Mouse (Mus musculus): ENCODE measurements around the gene Dagla. TPM values are rescaled to one million over a fixed set of nuclear protein-coding genes. Genes with fewer than 3 reads are reported as not detected.

Gene Dagla
- polyA plus RNA-seq, 1 experiment from 2014 or later = 0.98 TPM

DNA sequence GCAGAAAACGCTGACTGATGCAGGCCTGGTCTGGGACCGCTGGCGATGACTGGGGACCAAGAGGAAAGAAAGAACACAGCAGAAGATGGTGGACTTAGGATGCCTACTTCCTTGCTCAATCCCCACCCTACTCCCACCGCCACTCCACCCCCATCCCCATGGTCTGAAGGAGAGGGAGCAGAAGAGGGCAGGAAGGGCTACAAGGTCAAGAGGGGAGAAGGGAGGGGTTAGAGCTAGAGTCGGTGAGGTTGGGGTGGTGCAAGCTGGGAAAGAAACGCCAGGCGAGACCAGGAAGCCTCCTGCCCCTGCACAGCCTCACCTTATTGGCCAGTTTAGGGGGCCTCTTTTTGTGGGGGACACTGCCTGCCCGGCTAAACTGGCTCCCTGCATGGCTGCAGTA is 88.6 kb downstream of the Dagla start:
- Histone ChIP-seq H3K4me2 (ENCODE audit: low read depth, low read length) (no peak overlapping the region), H3K4me1 (ENCODE audit: control insufficient read depth, insufficient read depth, low read length) (no peaks in the 10 kb centered on the region), H3K27ac (replicated peaks; ENCODE audit: low read depth, low read length) (no peak overlapping the region), H3K36me3 (replicated peaks; ENCODE audit: control insufficient read depth, insufficient read depth, low read depth, low read length) (no peaks in the 10 kb centered on the region; the same call in 1 of the 2 replicates), H3K4me3 (ENCODE audit: low read depth, low read length) (no peak overlapping the region), H3K9ac (replicated peaks; ENCODE audit: low read length) (no peak overlapping the region), H3K27me3 (ENCODE audit: control insufficient read depth, insufficient read depth, low read length) (no peaks in the 10 kb centered on the region), H3K9me3 (replicated peaks; ENCODE audit: control insufficient read depth, low read length) (no peaks in the 10 kb centered on the region)
- DNase-seq (ENCODE audit: low spot score) (no peak), ATAC-seq (replicated peaks; ENCODE audit: insufficient number of reproducible peaks, low FRiP score, low TSS enrichment, low read depth) (no peak)
- 73% methylated on average over 8 of the region's 8 CpGs for WGBS

GRCm38 (mm10) chr19:10213796-10214471 is 90.7 kb downstream of the Dagla start:
- WGBS = 92% methylated on average over 10 of the region's 10 CpGs

GRCm38 (mm10) chr19:10210885-10211284 is 93.8 kb downstream of the Dagla start:
- H3K9ac ChIP-seq (replicated peaks; ENCODE audit: low read length) = no peak overlapping the region
- no peaks in the 10 kb centered on the region for H3K9me3 ChIP-seq (replicated peaks; ENCODE audit: control insufficient read depth, low read length)
- H3K27me3 ChIP-seq (ENCODE audit: control insufficient read depth, insufficient read depth, low read length) = no peaks in the 10 kb centered on the region
- 88% methylated on average over 4 of the region's 4 CpGs for WGBS
- DNase-seq (ENCODE audit: low spot score) = no peak
- no peaks in the 10 kb centered on the region for H3K4me1 ChIP-seq (ENCODE audit: control insufficient read depth, insufficient read depth, low read length)
- H3K27ac ChIP-seq (replicated peaks; ENCODE audit: low read depth, low read length) = no peak overlapping the region
- no peak overlapping the region for H3K4me3 ChIP-seq (ENCODE audit: low read depth, low read length)
- H3K4me2 ChIP-seq (ENCODE audit: low read depth, low read length) = no peak overlapping the region
- no peak for ATAC-seq (replicated peaks; ENCODE audit: insufficient number of reproducible peaks, low FRiP score, low TSS enrichment, low read depth)
- no peaks in the 10 kb centered on the region; the same call in none of the 2 replicates for H3K36me3 ChIP-seq (replicated peaks; ENCODE audit: control insufficient read depth, insufficient read depth, low read depth, low read length)

More at GRCm38 (mm10) chr19:10213796-10214471, 90.7 kb downstream of the Dagla start:
- no peak for ATAC-seq (replicated peaks; ENCODE audit: insufficient number of reproducible peaks, low FRiP score, low TSS enrichment, low read depth)
- no peak for DNase-seq (ENCODE audit: low spot score)
- Histone ChIP-seq H3K27ac (replicated peaks; ENCODE audit: low read depth, low read length) (no peak overlapping the region), H3K4me2 (ENCODE audit: low read depth, low read length) (no peak overlapping the region), H3K4me1 (ENCODE audit: control insufficient read depth, insufficient read depth, low read length) (no peaks in the 10 kb centered on the region), H3K9ac (replicated peaks; ENCODE audit: low read length) (no peak overlapping the region), H3K27me3 (ENCODE audit: control insufficient read depth, insufficient read depth, low read length) (no peaks in the 10 kb centered on the region), H3K36me3 (replicated peaks; ENCODE audit: control insufficient read depth, insufficient read depth, low read depth, low read length) (no peaks in the 10 kb centered on the region; the same call in 1 of the 2 replicates), H3K9me3 (replicated peaks; ENCODE audit: control insufficient read depth, low read length) (no peaks in the 10 kb centered on the region), H3K4me3 (ENCODE audit: low read depth, low read length) (no peak overlapping the region)

GRCm38 (mm10) chr19:10208851-10209250 is 95.8 kb downstream of the Dagla start:
- no peak overlapping the region for H3K9ac ChIP-seq (replicated peaks; ENCODE audit: low read length)
- DNase-seq (ENCODE audit: low spot score) = no peak
- WGBS = 87% methylated on average over 3 of the region's 3 CpGs

GRCm38 (mm10) chr19:10205051-10205450 is 99.6 kb downstream of the Dagla start:
- peaks cover 7% of the 10 kb centered on the region for H3K36me3 ChIP-seq (replicated peaks; ENCODE audit: control insufficient read depth, insufficient read depth, low read depth, low read length)
- 66% methylated on average over 6 of the region's 6 CpGs for WGBS
- H3K4me3 ChIP-seq (ENCODE audit: low read depth, low read length) = peak overlapping the region; percentile 92
- peak overlapping the region; percentile 36 for H3K4me2 ChIP-seq (ENCODE audit: low read depth, low read length)
- H3K27me3 ChIP-seq (ENCODE audit: control insufficient read depth, insufficient read depth, low read length) = no peaks in the 10 kb centered on the region
- H3K9ac ChIP-seq (replicated peaks; ENCODE audit: low read length) = peak overlapping the region; percentile 88
- DNase-seq (ENCODE audit: low spot score) (no peak), ATAC-seq (replicated peaks; ENCODE audit: insufficient number of reproducible peaks, low FRiP score, low TSS enrichment, low read depth) (no peak)
- H3K27ac ChIP-seq (replicated peaks; ENCODE audit: low read depth, low read length) = no peak overlapping the region
- no peaks in the 10 kb centered on the region for H3K4me1 ChIP-seq (ENCODE audit: control insufficient read depth, insufficient read depth, low read length)
- no peaks in the 10 kb centered on the region for H3K9me3 ChIP-seq (replicated peaks; ENCODE audit: control insufficient read depth, low read length)

More at GRCm38 (mm10) chr19:10208851-10209250, 95.8 kb downstream of the Dagla start:
- Histone ChIP-seq H3K9me3 (replicated peaks; ENCODE audit: control insufficient read depth, low read length) (no peaks in the 10 kb centered on the region), H3K4me1 (ENCODE audit: control insufficient read depth, insufficient read depth, low read length) (no peaks in the 10 kb centered on the region), H3K27me3 (ENCODE audit: control insufficient read depth, insufficient read depth, low read length) (no peaks in the 10 kb centered on the region), H3K4me3 (ENCODE audit: low read depth, low read length) (no peak overlapping the region), H3K4me2 (ENCODE audit: low read depth, low read length) (no peak overlapping the region), H3K36me3 (replicated peaks; ENCODE audit: control insufficient read depth, insufficient read depth, low read depth, low read length) (no peaks in the 10 kb centered on the region; the same call in none of the 2 replicates), H3K27ac (replicated peaks; ENCODE audit: low read depth, low read length) (no peak overlapping the region)
- ATAC-seq (replicated peaks; ENCODE audit: insufficient number of reproducible peaks, low FRiP score, low TSS enrichment, low read depth) = no peak

- H3K9me3 ChIP-seq (replicated peaks; ENCODE audit: control insufficient read depth, low read length) = no peaks in the 10 kb centered on the region
- no peak overlapping the region; the same call in 1 of the 2 replicates for H3K27ac ChIP-seq (replicated peaks; ENCODE audit: low read depth, low read length)
- H3K4me3 ChIP-seq (ENCODE audit: low read depth, low read length) = peak overlapping the region; percentile 92
- WGBS = 2% methylated on average over 5 of the region's 5 CpGs
- H3K36me3 ChIP-seq (replicated peaks; ENCODE audit: control insufficient read depth, insufficient read depth, low read depth, low read length) = peaks cover 7% of the 10 kb centered on the region
- H3K27me3 ChIP-seq (ENCODE audit: control insufficient read depth, insufficient read depth, low read length) = no peaks in the 10 kb centered on the region
- no peaks in the 10 kb centered on the region for H3K4me1 ChIP-seq (ENCODE audit: control insufficient read depth, insufficient read depth, low read length)
- DNase-seq (ENCODE audit: low spot score) = peak; percentile 71
- H3K9ac ChIP-seq (replicated peaks; ENCODE audit: low read length) = peak overlapping the region; percentile 88
- ATAC-seq (replicated peaks; ENCODE audit: insufficient number of reproducible peaks, low FRiP score, low TSS enrichment, low read depth) = no peak
- H3K4me2 ChIP-seq (ENCODE audit: low read depth, low read length) = peak overlapping the region; percentile 36
Observed at GRCm38 (mm10) chr19:10204616-10205001, 100.1 kb downstream of the Dagla start.

- peak within 1 kb of the TSS; percentile 88 for H3K4me2 ChIP-seq (ENCODE audit: low read depth, low read length)
- no peaks in the 10 kb centered on the region for H3K4me1 ChIP-seq (ENCODE audit: control insufficient read depth, insufficient read depth, low read length)
- H3K4me3 ChIP-seq (ENCODE audit: low read depth, low read length) = peak within 1 kb of the TSS; percentile 92
- H3K27me3 ChIP-seq (ENCODE audit: control insufficient read depth, insufficient read depth, low read length) = no peaks in the 10 kb centered on the region
- ATAC-seq (replicated peaks; ENCODE audit: insufficient number of reproducible peaks, low FRiP score, low TSS enrichment, low read depth) (peak; percentile 86), DNase-seq (ENCODE audit: low spot score) (peak; percentile 88)
- no peaks in the 10 kb centered on the region for H3K9me3 ChIP-seq (replicated peaks; ENCODE audit: control insufficient read depth, low read length)
- WGBS = under 1% methylated on average over 40 of the region's 40 CpGs
- peak within 1 kb of the TSS; percentile 88 for H3K9ac ChIP-seq (replicated peaks; ENCODE audit: low read length)
- peak within 1 kb of the TSS; percentile 73 for H3K27ac ChIP-seq (replicated peaks; ENCODE audit: low read depth, low read length)
- H3K36me3 ChIP-seq (replicated peaks; ENCODE audit: control insufficient read depth, insufficient read depth, low read depth, low read length) = peaks cover 7% of the 10 kb centered on the region
Observed at GRCm38 (mm10) chr19:10203848-10204615, 100.6 kb downstream of the Dagla start, which contains the start of the genes Tmem258 and Fen1. Gene Tmem258 (plus strand): TSS chr19:10204014. Gene Fen1 (minus strand): TSS chr19:10204169.

Data from embryonic facial prominence, embryonic 11.5 days (tissue).